Mouse (Mus musculus): ENCODE measurements around the gene Gm28230. TPM values are rescaled to one million over a fixed set of nuclear protein-coding genes. Genes with fewer than 3 reads are reported as not detected.

The Gm28230 gene
- total and polyA plus RNA-seq, 2 experiments from 2014 or later = 1.6 TPM; not detected in 1

DNA sequence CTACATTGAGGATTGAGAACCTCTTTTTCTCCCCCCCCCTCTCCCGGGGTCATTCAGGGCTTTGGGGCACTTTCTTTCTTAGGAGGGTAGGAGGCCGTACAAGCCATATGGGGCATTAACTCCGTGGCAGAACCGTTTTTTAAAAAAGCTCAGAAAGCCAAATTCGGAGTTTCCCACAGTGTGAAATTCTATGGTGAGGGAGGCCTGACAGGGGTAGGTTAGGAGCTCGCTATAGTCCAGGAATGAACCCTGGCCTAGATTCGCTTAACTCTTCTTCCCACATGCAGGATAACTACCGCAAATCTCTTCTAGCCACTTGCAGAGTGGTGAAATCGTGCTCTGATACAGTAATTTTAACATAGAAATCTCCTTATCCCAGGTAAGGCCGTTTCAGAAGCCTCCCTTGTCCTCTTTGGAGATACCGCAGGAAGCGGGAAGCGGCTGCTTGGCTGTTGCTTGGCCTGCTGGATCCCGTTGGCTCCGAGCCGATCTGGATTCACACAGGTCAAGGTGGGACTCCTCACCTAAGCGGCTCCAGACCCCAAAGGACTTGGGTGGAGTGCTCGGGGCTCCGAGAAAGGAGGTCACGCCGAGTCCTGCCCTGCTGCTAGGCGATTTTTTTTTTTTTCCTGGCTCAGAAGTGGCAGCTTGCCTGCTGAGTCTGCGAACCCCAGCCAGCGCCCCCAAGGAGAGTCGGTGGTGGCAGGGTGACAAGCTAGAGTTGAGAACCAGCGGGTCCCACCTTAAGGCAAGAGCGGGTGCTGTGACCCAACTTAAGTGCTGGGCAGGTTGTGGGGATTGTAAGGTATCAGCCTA is 8.7 kb downstream of the Gm28230 start:
- Histone ChIP-seq H3K9me3 (replicated peaks; ENCODE audit: control insufficient read depth, low read length) (no peaks in the 10 kb centered on the region), H3K27me3 (ENCODE audit: control insufficient read depth, insufficient read depth, low read length) (peaks cover 100% of the 10 kb centered on the region), H3K9ac (replicated peaks; ENCODE audit: low read depth, low read length) (no peak overlapping the region), H3K27ac (ENCODE audit: low read depth) (no peak overlapping the region), H3K4me2 (ENCODE audit: low read depth, low read length) (no peak overlapping the region), H3K4me1 (ENCODE audit: control insufficient read depth, insufficient read depth) (no peaks in the 10 kb centered on the region), H3K4me3 (ENCODE audit: low read depth, low read length) (no peak overlapping the region), H3K36me3 (replicated peaks; ENCODE audit: control insufficient read depth, insufficient read depth, low read length) (no peaks in the 10 kb centered on the region)
- ATAC-seq (ENCODE audit: insufficient read depth, low read depth) (no peak), DNase-seq (ENCODE audit: low spot score) (no peak)
- WGBS = 6% methylated on average over 27 of the region's 27 CpGs
- TF ChIP-seq EP300 (IDR thresholded peaks at IDR 0.05; ENCODE audit: low read depth) (no peak), CTCF (IDR thresholded peaks at IDR 0.05; ENCODE audit: low read depth) (no peak)

DNA sequence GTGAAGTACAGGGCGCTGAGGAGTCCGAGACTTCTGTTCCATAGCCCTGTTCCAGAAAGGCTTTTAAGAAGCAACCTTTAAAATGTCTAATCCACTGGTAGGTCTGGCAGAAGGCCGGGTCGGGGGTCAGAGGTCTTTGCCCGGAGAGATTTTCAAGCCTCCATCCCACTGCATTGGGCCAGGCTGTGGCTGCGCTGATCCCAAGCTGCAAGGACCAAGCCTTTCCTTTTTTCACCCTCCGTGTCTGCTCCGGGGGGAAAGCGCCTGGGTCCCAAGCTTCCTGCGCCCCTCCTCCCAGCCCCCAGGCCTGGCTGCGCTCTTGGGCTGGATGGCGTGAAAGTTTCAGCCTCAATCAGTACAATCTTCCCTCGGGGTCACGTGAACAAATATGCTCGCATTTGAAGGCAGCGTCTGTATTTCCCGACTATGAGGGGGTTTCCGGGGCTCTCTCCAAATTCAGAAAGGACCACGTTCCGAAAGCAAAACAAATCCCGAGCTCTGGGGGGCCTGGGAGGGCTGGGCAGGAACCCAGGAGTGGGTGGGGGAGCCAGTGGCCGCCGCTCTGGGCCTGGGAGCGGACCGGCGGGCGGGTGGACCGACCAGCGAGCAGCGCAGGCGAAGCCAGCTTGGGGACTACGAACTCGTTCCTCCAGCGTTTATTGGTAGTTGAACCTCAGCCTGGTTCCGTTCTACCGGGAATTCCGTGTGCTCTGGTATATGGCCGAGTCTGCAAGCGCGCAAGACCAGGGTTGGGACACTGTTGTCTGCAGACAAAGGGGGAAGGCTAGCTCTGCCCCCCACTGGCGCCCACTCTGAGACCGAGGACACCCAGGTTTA is 9.5 kb downstream of the Gm28230 start:
- no peaks in the 10 kb centered on the region for H3K9me3 ChIP-seq (replicated peaks; ENCODE audit: control insufficient read depth, low read length)
- no peak overlapping the region for H3K27ac ChIP-seq (ENCODE audit: low read depth)
- H3K4me1 ChIP-seq (ENCODE audit: control insufficient read depth, insufficient read depth) = no peaks in the 10 kb centered on the region
- H3K36me3 ChIP-seq (replicated peaks; ENCODE audit: control insufficient read depth, insufficient read depth, low read length) = no peaks in the 10 kb centered on the region
- TF ChIP-seq CTCF (IDR thresholded peaks at IDR 0.05; ENCODE audit: low read depth) (no peak), EP300 (IDR thresholded peaks at IDR 0.05; ENCODE audit: low read depth) (no peak)
- peak overlapping the region; percentile 6 for H3K4me2 ChIP-seq (ENCODE audit: low read depth, low read length)
- DNase-seq (ENCODE audit: low spot score) (no peak), ATAC-seq (ENCODE audit: insufficient read depth, low read depth) (no peak)
- 1% methylated on average over 42 of the region's 42 CpGs for WGBS
- no peak overlapping the region for H3K9ac ChIP-seq (replicated peaks; ENCODE audit: low read depth, low read length)
- peak overlapping the region; percentile 16 for H3K4me3 ChIP-seq (ENCODE audit: low read depth, low read length)
- H3K27me3 ChIP-seq (ENCODE audit: control insufficient read depth, insufficient read depth, low read length) = peaks cover 99% of the 10 kb centered on the region

DNA sequence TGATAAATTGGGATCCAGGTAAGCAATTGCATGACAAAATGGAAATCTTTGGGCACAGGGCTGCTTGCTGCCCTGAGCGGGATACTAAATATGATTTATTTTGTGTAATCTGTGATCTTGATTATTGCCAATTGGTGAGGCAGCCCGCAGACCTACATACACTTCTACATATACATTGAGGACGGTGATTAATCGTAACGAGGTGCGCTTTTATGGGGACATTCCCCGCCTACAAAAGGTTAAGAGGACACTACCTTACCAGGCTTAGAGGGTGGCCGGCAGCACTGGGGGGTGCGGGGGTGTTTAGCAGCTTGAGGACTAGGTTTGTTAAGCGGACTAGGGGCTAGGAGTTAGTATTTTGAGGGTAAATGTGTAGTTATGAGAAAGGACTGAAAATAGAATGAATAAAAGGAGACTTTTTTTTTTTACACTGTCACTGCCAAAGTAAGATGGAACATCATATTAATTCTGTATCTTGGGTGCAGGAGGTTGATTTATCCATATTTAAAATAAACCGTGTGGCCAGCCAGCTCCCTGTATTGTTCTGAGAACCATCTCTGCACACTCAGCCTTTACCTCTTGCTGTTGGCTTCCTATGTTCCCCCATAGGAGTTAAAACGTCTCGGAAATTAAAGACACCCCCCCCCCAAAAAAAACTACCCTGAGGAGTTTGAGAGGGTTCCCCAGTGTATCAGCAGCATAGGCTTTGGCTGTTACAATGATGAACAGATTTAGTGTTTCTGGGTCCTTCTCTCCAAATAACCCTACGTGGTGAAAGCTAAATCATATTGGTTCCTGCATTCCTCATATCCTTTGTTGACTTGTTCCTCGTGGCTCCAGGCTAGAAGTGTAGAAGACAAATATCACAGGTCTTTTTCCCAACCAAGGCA is 10.4 kb downstream of the Gm28230 start:
- H3K27ac ChIP-seq (ENCODE audit: low read depth) = no peak overlapping the region
- no peaks in the 10 kb centered on the region for H3K9me3 ChIP-seq (replicated peaks; ENCODE audit: control insufficient read depth, low read length)
- DNase-seq (ENCODE audit: low spot score) (no peak), ATAC-seq (ENCODE audit: insufficient read depth, low read depth) (no peak)
- TF ChIP-seq CTCF (IDR thresholded peaks at IDR 0.05; ENCODE audit: low read depth) = no peak
- no peak for TF ChIP-seq EP300 (IDR thresholded peaks at IDR 0.05; ENCODE audit: low read depth)
- 7% methylated on average over 15 of the region's 15 CpGs for WGBS
- no peaks in the 10 kb centered on the region for H3K4me1 ChIP-seq (ENCODE audit: control insufficient read depth, insufficient read depth)
- H3K9ac ChIP-seq (replicated peaks; ENCODE audit: low read depth, low read length) = no peak overlapping the region
- H3K4me3 ChIP-seq (ENCODE audit: low read depth, low read length) = peak overlapping the region; percentile 16
- no peaks in the 10 kb centered on the region for H3K36me3 ChIP-seq (replicated peaks; ENCODE audit: control insufficient read depth, insufficient read depth, low read length)
- peaks cover 99% of the 10 kb centered on the region for H3K27me3 ChIP-seq (ENCODE audit: control insufficient read depth, insufficient read depth, low read length)
- H3K4me2 ChIP-seq (ENCODE audit: low read depth, low read length) = no peak overlapping the region

DNA sequence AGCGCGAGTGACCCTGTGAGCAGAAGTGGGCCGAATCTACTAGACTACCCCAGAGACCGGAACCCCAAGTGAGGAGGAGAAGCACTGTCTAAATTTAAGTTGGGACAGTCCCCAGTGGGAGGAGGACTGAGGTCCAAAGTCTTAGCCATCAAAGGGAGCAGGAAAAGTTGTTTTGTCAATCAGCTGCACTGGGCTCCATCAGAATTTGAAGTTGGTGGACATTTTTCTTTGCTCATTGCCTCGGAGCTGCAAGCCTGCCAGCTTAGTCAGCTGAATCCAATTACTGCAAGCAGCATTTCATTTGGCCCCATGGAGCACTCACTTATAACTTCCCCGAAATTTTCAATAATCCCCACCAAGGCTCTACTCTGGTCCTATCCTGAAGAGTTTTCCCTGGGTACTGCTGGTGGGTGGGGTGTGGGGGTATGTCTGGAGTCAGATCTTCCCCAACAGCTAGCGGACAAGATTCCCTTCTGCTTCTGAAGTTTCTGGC is 11.1 kb downstream of the Gm28230 start:
- H3K4me1 ChIP-seq (ENCODE audit: control insufficient read depth, insufficient read depth) = no peaks in the 10 kb centered on the region
- no peak overlapping the region for H3K4me3 ChIP-seq (ENCODE audit: low read depth, low read length)
- H3K27ac ChIP-seq (ENCODE audit: low read depth) = no peak overlapping the region
- H3K36me3 ChIP-seq (replicated peaks; ENCODE audit: control insufficient read depth, insufficient read depth, low read length) = no peaks in the 10 kb centered on the region
- ATAC-seq (ENCODE audit: insufficient read depth, low read depth) (no peak), DNase-seq (ENCODE audit: low spot score) (no peak)
- H3K27me3 ChIP-seq (ENCODE audit: control insufficient read depth, insufficient read depth, low read length) = peaks cover 99% of the 10 kb centered on the region
- H3K9ac ChIP-seq (replicated peaks; ENCODE audit: low read depth, low read length) = no peak overlapping the region
- 7% methylated on average over 7 of the region's 7 CpGs for WGBS
- H3K9me3 ChIP-seq (replicated peaks; ENCODE audit: control insufficient read depth, low read length) = no peaks in the 10 kb centered on the region
- no peak overlapping the region for H3K4me2 ChIP-seq (ENCODE audit: low read depth, low read length)
- TF ChIP-seq CTCF (IDR thresholded peaks at IDR 0.05; ENCODE audit: low read depth) (no peak), EP300 (IDR thresholded peaks at IDR 0.05; ENCODE audit: low read depth) (no peak)
